Mouse (Mus musculus) spleen, adult 2 months (tissue): ENCODE measurements at regions not wholly inside any gene's neighbourhood (a gene's known extent, or its start where the extent isn't known, plus 50 kb on each side); places are given as distances from the start of the nearest gene placed in this dataset.

ENCODE experiments used
- CTCF ChIP-seq: fragments of 200-500 bp; IDR thresholded peaks from 2 replicates; pipeline ENCODE4 v1.5.1; 2011; ENCODE audit warnings: mild to moderate bottlenecking, inconsistent platforms; ENCODE audit not compliant: insufficient read depth, insufficient read length, insufficient replicate concordance; ENCODE audit errors: extremely low read depth
- POLR2A ChIP-seq: fragments of 200-500 bp; IDR thresholded peaks from 2 replicates; pipeline ENCODE4 v1.6.1; 2011; ENCODE audit warnings: low read depth, low read length, inconsistent platforms

DNA sequence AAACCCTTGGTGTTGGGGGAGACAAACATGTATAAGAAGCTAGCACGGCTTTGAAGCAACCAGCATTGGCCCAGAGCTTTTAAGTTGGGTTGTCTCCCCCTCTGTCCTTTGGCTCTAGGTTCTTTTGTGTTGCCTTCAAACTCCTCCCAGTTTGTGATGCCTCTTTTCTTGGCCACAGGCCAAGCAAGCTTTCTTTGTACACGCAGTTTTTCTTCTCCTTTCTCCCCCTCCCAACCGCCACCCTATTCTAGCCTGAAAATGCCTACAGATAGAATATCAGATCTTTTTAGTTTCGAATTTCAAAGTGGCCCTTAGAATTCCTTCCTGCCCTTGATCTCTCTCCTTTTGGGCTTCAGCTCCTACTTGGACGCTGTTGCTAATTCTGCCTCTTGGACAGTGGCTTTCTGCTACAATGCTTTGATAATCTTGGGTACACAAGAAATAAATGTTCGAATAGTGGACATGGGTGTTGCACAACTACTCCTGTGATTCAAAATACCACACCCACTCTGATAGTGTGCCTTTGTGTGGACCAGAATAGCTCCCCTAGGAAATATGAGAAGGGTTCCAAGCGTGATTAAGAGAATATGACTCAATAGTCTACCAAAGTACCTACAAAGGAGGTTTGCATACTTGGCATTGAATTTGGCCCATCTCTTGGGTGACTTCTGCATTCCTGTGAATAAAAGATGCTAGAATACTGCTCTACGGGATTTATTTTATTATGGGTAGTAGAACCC is 369.3 kb upstream of the Vrk2 start:
- TF ChIP-seq CTCF = no peak
- no peak for TF ChIP-seq POLR2A
